Mouse (Mus musculus) adrenal gland, postnatal 36 days (tissue): ENCODE measurements around the gene Dmrtc2. TPM values are rescaled to one million over a fixed set of nuclear protein-coding genes. Genes with fewer than 3 reads are reported as not detected.

Experiments
- DNase-seq, 2 experiments: peaks; one replicate each; pipeline ENCODE4 v3.0.0; 2021; ENCODE audit warnings: mixed read lengths in 1 of 2
- total RNA-seq, 2 experiments: library from RNA; stranded (reverse); gene quantifications; 2 replicates each; pipeline ENCODE4 v1.2.3; 2021

Gene Dmrtc2
- total RNA-seq, 2 experiments from 2014 or later, result not detected

GRCm38 (mm10) chr7:24902264-24902629 is 32.4 kb downstream of the Dmrtc2 start:
- no peak for DNase-seq

- peak; percentile 73 to 87 for DNase-seq
These were observed 33.0 kb downstream of the Dmrtc2 start, which contains the start of gene Arhgef1 for GRCm38 (mm10) chr7:24902630-24903443. Gene Arhgef1 (plus strand): TSS chr7:24902912.

GRCm38 (mm10) chr7:24903444-24903825 is 33.6 kb downstream of the Dmrtc2 start:
- DNase-seq, result no peak

GRCm38 (mm10) chr7:24904070-24904483 is 34.2 kb downstream of the Dmrtc2 start:
- peak; percentile 98 for DNase-seq

- peak; percentile 68 to 69 for DNase-seq
These were observed 35.1 kb downstream of the Dmrtc2 start for GRCm38 (mm10) chr7:24904936-24905335.

- no peak for DNase-seq
These were observed 36.7 kb downstream of the Dmrtc2 start for GRCm38 (mm10) chr7:24906551-24906950.

GRCm38 (mm10) chr7:24907211-24907748 is 37.4 kb downstream of the Dmrtc2 start:
- DNase-seq, result no peak

- no peak for DNase-seq
These were observed 42.6 kb downstream of the Dmrtc2 start for GRCm38 (mm10) chr7:24912480-24912879.

GRCm38 (mm10) chr7:24918763-24919323 is 49.0 kb downstream of the Dmrtc2 start:
- DNase-seq, result peak in 1 of 2 experiments; percentile 30

GRCm38 (mm10) chr7:24919728-24920127 is 49.9 kb downstream of the Dmrtc2 start:
- DNase-seq, result no peak

Other genes with a start within 250 kb of the Dmrtc2 start
- under 1 TPM; 0.36 to 0.92 TPM for gene Lypd3, start 233.5 kb upstream of the Dmrtc2 start, total RNA-seq
- gene Tex101, start 193.4 kb upstream of the Dmrtc2 start, total RNA-seq, result not detected
- not detected for gene BC049730, start 160.8 kb upstream of the Dmrtc2 start, total RNA-seq
- gene Gm4763, start 143.1 kb upstream of the Dmrtc2 start, total RNA-seq, result not detected
- under 1 TPM in 1 of 2 experiments, not detected in 1; 0.20 TPM for gene Cd177, start 109.7 kb upstream of the Dmrtc2 start, total RNA-seq
- gene Ceacam10, start 92.9 kb upstream of the Dmrtc2 start, total RNA-seq, result not detected
- gene Gm9844, start 7.8 kb upstream of the Dmrtc2 start, total RNA-seq, result not detected
- gene Lypd4, start 116 bp upstream of the Dmrtc2 start, total RNA-seq, result not detected
- gene Rps19, start 14.3 kb downstream of the Dmrtc2 start, total RNA-seq, result 1,000 to 10,000 TPM in 1 of 2 experiments, 100 to 1,000 TPM in 1; 964 to 1,011 TPM
- under 1 TPM; 0.20 to 0.26 TPM for gene Cd79a, start 27.3 kb downstream of the Dmrtc2 start, total RNA-seq
- gene Arhgef1, start 32.9 kb downstream of the Dmrtc2 start, total RNA-seq, result 10 to 100 TPM; 79.5 to 91.5 TPM
- not detected for gene Gm4881, start 74.4 kb downstream of the Dmrtc2 start, total RNA-seq
- gene Rabac1, start 102.7 kb downstream of the Dmrtc2 start, total RNA-seq, result 100 to 1,000 TPM; 325 to 361 TPM
- 100 to 1,000 TPM in 1 of 2 experiments, 10 to 100 TPM in 1; 69.6 to 106 TPM for gene Atp1a3, start 135.9 kb downstream of the Dmrtc2 start, total RNA-seq
- gene Grik5, start 202.3 kb downstream of the Dmrtc2 start, total RNA-seq, result 10 to 100 TPM; 13.4 to 16.9 TPM
- 10 to 100 TPM; 20.6 to 20.9 TPM for gene Zfp574, start 202.5 kb downstream of the Dmrtc2 start, total RNA-seq